Mouse (Mus musculus) heart, adult 10 weeks (tissue): ENCODE data around the gene Zglp1. TPM values are rescaled to one million over a fixed set of nuclear protein-coding genes. Genes with fewer than 3 reads are reported as not detected.

Experiments used
- polyA plus RNA-seq: library from polyadenylated mRNA; stranded (reverse); fragments of 350-450 nt; fragmentation: Illumina TruSeq; extraction: RNeasy Lipid Tissue Mini Kit (QIAGEN cat#74804); gene quantifications from one replicate; pipeline ENCODE4 v1.2.3, GENCODE M21; 2014; ENCODE audit warnings: low read depth, low replicate concordance

Zglp1 gene
- not detected for polyA plus RNA-seq

DNA sequence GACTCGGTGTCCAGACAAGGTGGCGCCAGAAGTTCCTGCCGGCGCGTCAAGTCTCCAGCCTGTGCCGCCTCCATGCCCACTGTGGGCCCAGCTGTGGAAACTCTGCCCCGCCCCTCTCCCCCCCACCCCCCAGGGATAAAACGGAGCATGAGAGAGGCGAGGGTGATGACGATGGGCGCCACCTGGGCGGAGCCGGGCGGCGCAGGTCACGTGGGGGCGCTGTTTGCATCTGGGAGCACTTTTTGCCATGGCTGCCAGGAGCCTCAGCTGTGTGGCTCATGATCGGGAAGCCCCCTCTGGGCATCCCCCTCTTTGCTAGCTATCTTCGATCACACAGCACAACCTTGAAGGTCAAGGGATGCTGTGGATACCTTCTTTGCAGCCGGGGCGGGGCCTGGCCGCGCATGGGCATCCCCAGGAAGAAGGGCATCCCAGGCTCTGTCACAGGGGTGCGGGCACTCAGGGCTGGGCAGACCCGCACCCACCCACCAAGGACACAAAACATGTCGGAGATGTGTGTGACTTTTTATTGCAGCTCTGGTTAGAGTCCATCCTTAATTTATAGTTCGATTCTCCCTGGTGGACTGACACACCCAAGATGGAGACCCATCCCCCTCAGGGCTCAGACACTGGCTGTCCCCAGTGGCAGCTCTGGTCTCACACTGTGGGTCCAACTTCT lies at the start of gene Zglp1:
Zglp1 (minus strand) TSS at position 88 of the 679 bp plus-strand sequence.

GRCm38 (mm10) chr9:21091707-21092320 lies 24.9 kb upstream of the Zglp1 start, which contains the start of the genes Gm38431 and Raver1:
Gene Gm38431, minus strand, starts transcription at chr9:21091997.
Gene Raver1, minus strand, starts transcription at chr9:21092008.

DNA sequence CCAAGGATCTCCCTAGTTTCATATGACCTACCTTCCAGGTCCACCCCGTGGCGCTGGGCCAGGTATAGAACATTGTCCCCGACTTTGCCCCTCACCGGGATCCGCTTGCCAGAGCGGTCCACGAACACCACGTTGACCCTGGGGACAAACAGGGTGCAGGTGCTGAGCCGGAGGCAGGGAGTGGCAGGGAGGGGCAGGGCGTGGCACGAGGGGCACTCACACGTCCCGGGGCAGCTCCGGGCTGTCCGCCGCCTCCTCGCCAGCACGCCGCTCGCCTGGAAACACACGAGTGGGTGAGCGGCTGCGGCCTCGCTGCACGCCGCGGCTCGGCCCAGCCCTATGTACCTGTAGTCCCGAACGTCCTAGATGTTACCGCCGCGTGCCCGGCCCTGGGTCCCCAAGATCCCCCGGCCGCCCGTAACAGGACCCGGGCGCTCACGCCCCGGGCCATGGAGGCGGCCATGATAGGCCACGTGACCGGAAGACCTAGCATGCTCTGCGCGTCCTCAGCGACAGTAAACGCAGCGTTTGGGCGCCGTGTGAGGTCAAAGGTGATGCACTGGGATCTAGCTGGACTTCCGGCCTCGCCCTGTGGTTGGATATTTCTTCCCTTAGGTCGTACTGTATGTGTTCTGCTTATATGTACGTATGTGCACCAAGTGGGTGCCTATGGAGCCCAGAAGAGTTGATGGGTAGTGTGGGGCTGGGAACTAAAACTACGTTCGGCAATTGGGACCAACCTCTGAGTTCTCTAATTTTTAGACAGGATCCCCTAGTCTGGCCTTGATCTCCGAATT lies 6.3 kb upstream of the Zglp1 start, which contains the start of the genes Gm49373 and Fdx1l:
Gm49373 (minus strand) TSS at position 53 of the 797 bp plus-strand sequence.
Fdx1l (minus strand) TSS at position 571 of the 797 bp plus-strand sequence.

DNA sequence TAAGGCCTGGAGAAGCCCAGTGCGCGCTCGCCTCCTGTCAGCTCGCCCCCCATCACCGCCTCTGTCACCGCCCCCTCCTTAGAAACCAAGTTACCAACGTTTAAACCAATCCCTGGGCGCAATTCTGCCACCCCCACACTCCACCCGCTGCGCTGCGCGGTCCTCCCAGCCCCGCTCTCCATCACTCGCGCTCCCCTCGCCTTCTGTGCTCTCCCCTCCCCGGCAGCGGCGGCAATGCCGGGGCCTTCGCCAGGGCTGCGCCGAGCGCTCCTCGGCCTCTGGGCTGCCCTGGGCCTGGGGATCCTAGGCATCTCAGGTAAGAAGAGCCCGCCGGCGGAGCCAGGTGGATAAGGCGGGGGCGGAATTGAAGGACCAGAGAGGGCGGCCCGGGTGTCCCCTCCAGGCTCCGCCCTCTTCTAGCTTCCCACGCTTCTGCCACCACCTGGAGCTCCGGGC lies 35.0 kb downstream of the Zglp1 start, which contains the start of gene Icam5:
Icam5 (plus strand) TSS at position 178 of the 456 bp plus-strand sequence.

GRCm38 (mm10) chr9:21029291-21030054 lies 37.4 kb downstream of the Zglp1 start, which contains the start of gene Icam4:
Gene Icam4, plus strand, starts transcription at chr9:21029373.

GRCm38 (mm10) chr9:21015571-21016130 lies 51.2 kb downstream of the Zglp1 start, which contains the start of gene Icam1:
Gene Icam1, plus strand, starts transcription at chr9:21015985.

Other genes starting within 250 kb of the Zglp1 start
- gene Rdh8, start 248.6 kb downstream of the Zglp1 start, polyA plus RNA-seq, result not detected
- gene A230050P20Rik, start 198.5 kb downstream of the Zglp1 start, polyA plus RNA-seq, result 11.0 TPM
- gene Angptl6, start 187.4 kb downstream of the Zglp1 start, polyA plus RNA-seq, result 3.9 TPM
- 11.1 TPM for gene Ppan, start 178.9 kb downstream of the Zglp1 start, polyA plus RNA-seq
- 113 TPM for gene Eif3g, start 168.5 kb downstream of the Zglp1 start, polyA plus RNA-seq
- 9.2 TPM for gene Dnmt1, start 107.2 kb downstream of the Zglp1 start, polyA plus RNA-seq
- gene S1pr2, start 90.3 kb downstream of the Zglp1 start, polyA plus RNA-seq, result 2.7 TPM
- gene Mrpl4, start 64.4 kb downstream of the Zglp1 start, polyA plus RNA-seq, result 123 TPM
- gene Icam1, start 51.1 kb downstream of the Zglp1 start, polyA plus RNA-seq, result 12.4 TPM
- 1.3 TPM for gene Icam4, start 37.7 kb downstream of the Zglp1 start, polyA plus RNA-seq
- not detected for gene Icam5, start 35.0 kb downstream of the Zglp1 start, polyA plus RNA-seq
- gene Gm49373, start 6.0 kb upstream of the Zglp1 start, polyA plus RNA-seq, result 0.42 TPM
- gene Fdx1l, start 6.5 kb upstream of the Zglp1 start, polyA plus RNA-seq, result 47.3 TPM
- gene Gm38431, start 24.9 kb upstream of the Zglp1 start, polyA plus RNA-seq, result 0.97 TPM
- gene Raver1, start 24.9 kb upstream of the Zglp1 start, polyA plus RNA-seq, result 23.3 TPM
- gene Tyk2, start 64.2 kb upstream of the Zglp1 start, polyA plus RNA-seq, result 11.4 TPM
- gene Cdc37, start 82.9 kb upstream of the Zglp1 start, polyA plus RNA-seq, result 166 TPM
- 46.1 TPM for gene Pde4a, start 98.6 kb upstream of the Zglp1 start, polyA plus RNA-seq
- 35.8 TPM for gene Keap1, start 172.3 kb upstream of the Zglp1 start, polyA plus RNA-seq
- 0.97 TPM for gene S1pr5, start 181.3 kb upstream of the Zglp1 start, polyA plus RNA-seq
- gene Atg4d, start 198.2 kb upstream of the Zglp1 start, polyA plus RNA-seq, result 51.7 TPM
- gene Kri1, start 220.9 kb upstream of the Zglp1 start, polyA plus RNA-seq, result 22.2 TPM
- 21.9 TPM for gene Cdkn2d, start 224.3 kb upstream of the Zglp1 start, polyA plus RNA-seq
- not detected for gene Ap1m2, start 245.2 kb upstream of the Zglp1 start, polyA plus RNA-seq